Mouse (Mus musculus) midbrain, embryonic 14.5 days (tissue): ENCODE results near the gene Fzd2. TPM values are rescaled to one million over a fixed set of nuclear protein-coding genes. Genes with fewer than 3 reads are reported as not detected.
"Not testable (repeated sequence)": the region's sequence is repeated elsewhere in the genome, so short reads cannot be mapped to it uniquely, and the experiment has no call there.

ENCODE experiments used
- ATAC-seq: fragments of 200-750 bp; cut with Nextera tagmentation; 2 replicates; pipeline ENCODE4 v1.8.0; 2017; ENCODE audit warnings: moderate number of reproducible peaks, moderate library complexity; ENCODE audit not compliant: low FRiP score, low TSS enrichment
- DNase-seq: peaks from one replicate; pipeline ENCODE4 v3.0.0-alpha.2; 2015
- H3K27ac ChIP-seq: fragments of 300-500 bp; sonication (generic); replicated peaks from 2 replicates; pipeline ENCODE4 v1.5.1; 2014; ENCODE audit warnings: mild to moderate bottlenecking, low read depth, low read length, moderate library complexity
- H3K27me3 ChIP-seq: fragments of 300-500 bp; sonication (generic); 2 replicates; pipeline ENCODE4 v1.6.1; 2014; ENCODE audit warnings: low read length, control low read depth, mixed read lengths; ENCODE audit not compliant: control insufficient read depth, insufficient read depth
- H3K36me3 ChIP-seq: fragments of 300-500 bp; sonication (generic); 2 replicates; pipeline ENCODE4 v1.6.1; 2014; ENCODE audit warnings: low read length, control low read depth; ENCODE audit not compliant: control insufficient read depth, insufficient read depth
- H3K4me1 ChIP-seq: fragments of 300-500 bp; sonication (generic); 2 replicates; pipeline ENCODE4 v1.6.1; 2014; ENCODE audit warnings: mild to moderate bottlenecking, antibody characterized with exemption, low read length, control low read depth; ENCODE audit not compliant: control insufficient read depth, insufficient read depth
- H3K4me2 ChIP-seq: fragments of 300-500 bp; sonication (generic); 2 replicates; pipeline ENCODE4 v1.6.1; 2014; ENCODE audit warnings: mild to moderate bottlenecking, low read length, moderate library complexity
- H3K4me3 ChIP-seq: fragments of 300-500 bp; sonication (generic); replicated peaks from 2 replicates; pipeline ENCODE4 v1.5.1; 2014; ENCODE audit warnings: low read depth, low read length
- H3K9ac ChIP-seq: fragments of 300-500 bp; sonication (generic); replicated peaks from 2 replicates; pipeline ENCODE4 v1.6.1; 2014; ENCODE audit warnings: mild to moderate bottlenecking, low read length, moderate library complexity
- H3K9me3 ChIP-seq: fragments of 300-500 bp; sonication (generic); 2 replicates; pipeline ENCODE4 v1.6.1; 2016; ENCODE audit warnings: low read length, control low read depth, mixed read lengths; ENCODE audit not compliant: control insufficient read depth
- WGBS: fragments of 180-500 bp; shearing (Covaris S2); extraction: QIAGEN DNeasy Blood & Tissue Kit; methylation state at CpG from one replicate; pipeline ENCODE4 v1.1.7; 2014; 5-methylcytosine and 5-hydroxymethylcytosine counted together
- polyA plus RNA-seq: library from polyadenylated mRNA; unstranded; fragments of >200 nt; fragmentation: Nextera tagmentation; extraction: Ambion mirVana; gene quantifications from 2 replicates; pipeline ENCODE4 v1.2.1, GENCODE M21; 2014

Fzd2 gene
- polyA plus RNA-seq, 1 experiment from 2014 or later = 8.0 TPM

DNA sequence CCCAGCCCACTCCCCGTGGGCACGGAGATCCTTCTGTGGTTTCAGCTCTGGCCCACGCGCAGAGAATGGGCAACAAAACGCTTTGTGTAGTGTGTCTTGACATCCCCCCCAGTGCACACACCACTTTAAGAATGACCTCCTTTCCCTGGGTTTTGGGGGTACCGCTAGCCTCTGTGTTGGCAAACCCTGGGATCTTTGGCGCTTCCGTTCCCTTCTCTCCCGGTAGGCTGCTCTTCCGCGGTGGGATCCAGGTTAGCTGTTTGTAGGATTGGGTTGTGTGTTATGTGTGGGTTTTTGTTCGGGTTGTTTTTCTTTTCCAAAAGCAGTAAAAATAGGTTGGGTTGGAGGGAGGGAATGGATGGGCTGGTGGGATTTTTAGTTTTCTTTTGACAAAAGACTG is 3.0 kb downstream of the Fzd2 start:
- not testable (repeated sequence) for H3K27me3 ChIP-seq, H3K9me3 ChIP-seq, ATAC-seq, H3K4me1 ChIP-seq, H3K36me3 ChIP-seq
- 0 out of 2 replicates have a peak overlapping the region, but pooled peaks have one; percentile 38 for H3K27ac ChIP-seq
- H3K4me3 ChIP-seq = peak overlapping the region; percentile 67
- peak; percentile 27 for DNase-seq
- H3K4me2 ChIP-seq = peak overlapping the region; percentile 88
- 2% methylated on average over 12 of the region's 12 CpGs for WGBS
- H3K9ac ChIP-seq = peak overlapping the region; percentile 73; the same call in 1 of the 2 replicates

DNA sequence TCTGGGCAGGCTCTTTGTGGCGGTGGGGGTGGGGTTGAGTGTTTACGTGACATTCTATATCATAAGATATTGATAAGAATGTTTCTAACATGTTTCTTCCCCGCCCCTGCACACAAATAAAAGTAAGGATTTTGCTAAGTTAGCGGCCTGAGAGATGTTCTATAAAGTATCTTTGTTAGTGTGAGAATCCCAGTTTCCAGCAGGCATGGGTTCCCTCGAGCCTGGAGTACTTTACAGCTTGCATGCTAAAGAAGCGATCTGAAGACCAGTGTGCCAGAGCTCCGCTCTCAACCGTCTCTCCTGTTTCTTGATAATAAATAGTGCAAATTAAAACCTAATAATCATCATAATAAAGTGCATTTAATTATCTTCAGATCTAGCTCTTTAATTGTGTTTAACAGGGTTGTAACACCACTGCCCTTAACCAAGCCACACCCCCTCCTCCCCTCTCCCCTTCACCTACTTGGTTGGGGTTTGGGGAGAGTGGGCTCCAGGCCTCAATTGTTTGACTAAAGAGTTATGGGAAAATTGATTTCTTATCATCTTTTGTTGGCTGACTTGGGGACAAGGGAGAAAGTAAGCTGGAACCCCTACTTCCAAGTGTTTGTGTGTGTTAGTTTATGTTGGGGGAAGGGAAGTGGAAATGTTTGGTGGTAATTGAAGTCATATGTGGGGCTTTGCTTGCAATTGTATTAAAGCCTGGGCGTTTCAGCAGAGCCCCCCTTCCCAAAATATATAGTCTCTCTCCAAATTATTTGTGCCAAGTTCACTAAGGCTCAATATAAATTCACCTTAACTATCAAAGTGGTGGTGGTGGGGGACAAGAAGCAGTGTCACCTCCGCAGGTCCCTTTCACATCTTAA is 3.7 kb downstream of the Fzd2 start:
- H3K4me2 ChIP-seq = peak overlapping the region; percentile 88
- DNase-seq (peak; percentile 44), ATAC-seq (no peak)
- 16% methylated on average over 10 of the region's 10 CpGs for WGBS
- H3K36me3 ChIP-seq = no peaks in the 10 kb centered on the region
- no peaks in the 10 kb centered on the region for H3K9me3 ChIP-seq
- no peak overlapping the region for H3K27ac ChIP-seq
- peaks cover 7% of the 10 kb centered on the region; the same call in 1 of the 2 replicates for H3K27me3 ChIP-seq
- peak overlapping the region; percentile 67 for H3K4me3 ChIP-seq
- peaks cover 10% of the 10 kb centered on the region; the same call in 1 of the 2 replicates for H3K4me1 ChIP-seq
- H3K9ac ChIP-seq = no peak overlapping the region

DNA sequence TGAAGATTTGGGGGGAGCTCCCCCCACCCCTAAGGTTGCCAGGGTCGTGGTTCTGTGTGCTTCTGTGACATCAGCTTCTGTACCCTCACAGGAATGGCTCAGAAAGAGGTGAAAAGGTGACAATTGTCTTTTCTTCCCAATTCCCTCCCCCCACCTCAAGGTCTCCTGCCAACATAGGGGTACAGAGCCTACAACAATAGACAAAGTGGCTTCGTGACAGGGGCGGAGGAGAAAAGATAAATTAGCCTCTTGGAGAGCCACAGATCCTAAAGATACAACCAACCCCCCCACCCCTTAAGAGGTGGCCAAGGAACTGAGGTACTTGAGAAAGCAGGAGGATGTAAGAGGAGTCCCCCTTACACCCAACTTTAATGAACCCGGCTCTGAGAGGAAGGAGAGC is 4.5 kb downstream of the Fzd2 start:
- Histone ChIP-seq H3K36me3 (no peaks in the 10 kb centered on the region), H3K27ac (no peak overlapping the region), H3K4me2 (peak overlapping the region; percentile 88), H3K4me1 (peaks cover 6% of the 10 kb centered on the region; the same call in 1 of the 2 replicates), H3K27me3 (peaks cover 7% of the 10 kb centered on the region; the same call in 1 of the 2 replicates), H3K9me3 (no peaks in the 10 kb centered on the region), H3K9ac (no peak overlapping the region), H3K4me3 (no peak overlapping the region)
- ATAC-seq (no peak), DNase-seq (no peak)
- 30% methylated on average over 4 of the region's 4 CpGs for WGBS

DNA sequence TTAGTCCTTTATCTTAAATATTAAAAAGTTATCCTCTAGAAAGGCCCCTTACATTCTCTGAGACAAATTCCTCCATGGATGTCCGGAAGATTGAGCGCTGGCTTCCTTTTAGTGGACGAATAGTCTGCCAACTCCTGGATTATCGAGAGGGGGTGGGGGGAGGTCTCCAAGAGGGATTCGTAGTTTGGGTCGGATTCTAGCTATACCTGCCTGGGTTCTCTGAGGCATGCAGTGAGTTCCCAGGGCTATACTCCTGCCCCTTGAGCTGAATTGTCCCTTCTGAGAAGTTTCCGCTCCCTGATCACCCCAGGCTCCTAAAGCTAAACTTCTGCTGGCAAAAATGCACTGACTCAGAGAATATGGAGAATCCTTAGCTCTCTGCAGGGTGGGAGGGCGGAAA is 5.3 kb downstream of the Fzd2 start:
- H3K9me3 ChIP-seq = no peaks in the 10 kb centered on the region
- no peak overlapping the region for H3K27ac ChIP-seq
- H3K36me3 ChIP-seq = no peaks in the 10 kb centered on the region
- H3K9ac ChIP-seq = no peak overlapping the region
- DNase-seq (no peak), ATAC-seq (no peak)
- no peak overlapping the region for H3K4me2 ChIP-seq
- H3K4me3 ChIP-seq = no peak overlapping the region
- H3K4me1 ChIP-seq = peaks cover 6% of the 10 kb centered on the region; the same call in 1 of the 2 replicates
- 46% methylated on average over 8 of the region's 8 CpGs for WGBS
- peaks cover 7% of the 10 kb centered on the region; the same call in 1 of the 2 replicates for H3K27me3 ChIP-seq

DNA sequence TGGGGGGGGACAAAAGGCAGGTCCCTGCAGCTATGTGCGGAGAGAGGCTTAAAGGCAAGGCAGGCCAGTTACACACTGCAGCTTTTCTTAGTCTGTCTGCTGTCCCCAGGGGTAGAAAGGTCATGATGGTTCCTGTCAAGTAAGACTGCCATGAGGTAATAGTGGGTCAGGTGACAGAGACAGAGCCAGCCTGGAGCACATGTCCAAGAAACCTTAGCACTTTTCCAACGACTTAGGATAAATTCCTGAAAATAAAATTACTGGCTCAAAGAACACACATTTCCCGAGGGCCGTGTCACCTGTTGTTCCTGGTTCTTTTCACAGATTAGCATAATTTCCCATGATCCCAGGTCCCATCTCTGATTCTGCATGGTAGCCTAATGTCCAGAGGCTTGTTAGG is 6.1 kb downstream of the Fzd2 start:
- Histone ChIP-seq H3K27me3 (peaks cover 7% of the 10 kb centered on the region; the same call in 1 of the 2 replicates), H3K9ac (no peak overlapping the region), H3K4me1 (peaks cover 6% of the 10 kb centered on the region; the same call in 1 of the 2 replicates), H3K27ac (no peak overlapping the region), H3K4me3 (no peak overlapping the region), H3K9me3 (no peaks in the 10 kb centered on the region), H3K36me3 (no peaks in the 10 kb centered on the region), H3K4me2 (no peak overlapping the region)
- ATAC-seq (no peak), DNase-seq (no peak)
- 18% methylated on average over 4 of the region's 4 CpGs for WGBS

DNA sequence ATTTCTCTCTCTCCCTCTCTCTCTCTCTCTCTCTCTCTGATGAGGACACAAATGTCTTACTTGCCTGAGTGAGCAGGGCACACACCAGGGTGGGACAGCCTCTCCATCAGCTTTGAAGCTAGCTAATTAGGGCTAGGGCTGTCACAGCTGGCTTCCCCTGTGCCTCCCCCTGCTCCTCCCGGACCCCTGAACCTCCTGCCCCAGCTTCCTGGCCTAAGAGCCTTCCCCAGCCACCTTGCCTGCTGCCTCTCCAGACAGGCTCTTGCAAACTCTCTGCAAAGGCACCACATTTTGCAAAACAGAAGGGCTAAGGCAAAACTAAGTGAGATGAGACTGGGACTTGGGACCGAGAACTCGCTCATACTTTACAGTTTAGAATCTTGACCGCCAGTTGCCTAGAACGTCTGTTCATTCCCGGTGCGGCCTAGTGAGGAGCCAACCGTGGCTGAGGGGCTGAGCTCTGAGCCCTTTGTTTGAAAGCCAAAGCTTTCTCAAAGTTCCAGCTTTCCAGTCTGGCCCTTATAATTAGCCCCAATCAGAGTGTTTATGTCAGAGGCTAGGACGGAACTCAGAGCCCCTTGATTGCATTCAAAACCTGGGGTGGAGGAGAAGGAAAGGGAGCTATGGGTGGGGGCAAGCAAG is 6.6 kb downstream of the Fzd2 start:
- Histone ChIP-seq H3K27ac (no peak overlapping the region), H3K9me3 (no peaks in the 10 kb centered on the region), H3K4me3 (no peak overlapping the region), H3K4me1 (peaks cover 6% of the 10 kb centered on the region; the same call in 1 of the 2 replicates), H3K36me3 (no peaks in the 10 kb centered on the region), H3K4me2 (no peak overlapping the region), H3K9ac (no peak overlapping the region), H3K27me3 (peaks cover 2% of the 10 kb centered on the region; the same call in 1 of the 2 replicates)
- WGBS = 11% methylated on average over 9 of the region's 9 CpGs
- peak; percentile 30 for DNase-seq
- no peak for ATAC-seq

DNA sequence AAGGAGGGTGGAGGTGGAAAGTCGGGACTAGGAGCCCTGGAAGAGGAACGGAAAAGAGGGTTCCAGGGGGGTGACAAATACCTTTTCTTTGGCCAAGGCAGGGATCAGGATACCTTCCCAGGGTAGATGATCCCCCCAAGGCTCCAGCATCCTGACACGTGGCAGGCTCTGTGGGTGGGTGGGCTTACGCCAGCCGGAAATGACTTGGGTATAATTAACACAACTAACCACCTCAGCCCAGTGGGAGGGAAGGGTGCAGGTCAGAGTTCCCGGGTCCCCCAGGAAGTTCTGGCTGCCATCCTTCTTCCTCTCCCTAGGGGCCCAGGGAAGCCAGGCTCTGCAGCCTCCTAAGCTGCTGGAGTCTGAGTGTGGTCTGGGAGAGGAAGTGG is 7.1 kb downstream of the Fzd2 start:
- no peak overlapping the region for H3K4me3 ChIP-seq
- ATAC-seq = no peak
- H3K9ac ChIP-seq = no peak overlapping the region
- peaks cover 6% of the 10 kb centered on the region; the same call in 1 of the 2 replicates for H3K4me1 ChIP-seq
- DNase-seq = no peak
- no peak overlapping the region for H3K4me2 ChIP-seq
- WGBS = 19% methylated on average over 6 of the region's 6 CpGs
- H3K9me3 ChIP-seq = no peaks in the 10 kb centered on the region
- H3K27me3 ChIP-seq = no peaks in the 10 kb centered on the region
- H3K27ac ChIP-seq = no peak overlapping the region
- H3K36me3 ChIP-seq = no peaks in the 10 kb centered on the region

DNA sequence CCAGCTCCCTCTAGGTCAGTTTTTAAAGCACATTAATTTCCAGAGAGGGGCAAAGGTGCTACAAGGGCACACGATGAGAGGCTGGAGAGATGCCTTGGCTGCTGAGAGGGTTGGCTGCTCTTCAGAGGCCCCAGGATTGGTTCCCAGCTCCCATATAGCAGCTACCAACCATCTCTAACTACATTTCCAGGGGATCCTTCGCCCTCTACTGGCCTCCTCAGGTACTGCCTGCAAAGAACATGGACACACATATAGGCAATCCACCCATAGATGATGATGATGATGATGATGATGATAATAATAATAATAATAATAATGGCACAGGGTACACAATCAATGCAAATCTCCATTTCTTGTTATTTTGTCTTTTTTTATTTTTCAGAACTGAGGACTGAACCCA is 15.3 kb downstream of the Fzd2 start:
- ATAC-seq = no peak
- no peak overlapping the region for H3K27ac ChIP-seq
- no peaks in the 10 kb centered on the region for H3K36me3 ChIP-seq
- DNase-seq = no peak
- no peak overlapping the region for H3K4me2 ChIP-seq
- no peak overlapping the region for H3K9ac ChIP-seq
- H3K9me3 ChIP-seq = peaks cover 3% of the 10 kb centered on the region; the same call in 1 of the 2 replicates
- 67% methylated on average over 2 of the region's 2 CpGs for WGBS
- peaks cover 9% of the 10 kb centered on the region for H3K4me1 ChIP-seq
- no peak overlapping the region for H3K4me3 ChIP-seq
- no peaks in the 10 kb centered on the region for H3K27me3 ChIP-seq
